Mouse (Mus musculus) neural tube, embryonic 14.5 days (tissue): ENCODE results near the gene St8sia1. TPM values are rescaled to one million over a fixed set of nuclear protein-coding genes. Genes with fewer than 3 reads are reported as not detected.
A peak's percentile ranks its signal among the peaks of the same experiment; 100 is the strongest.

Experiments used
- ATAC-seq: fragments of 200-750 bp; cut with Nextera tagmentation; 2 replicates; pipeline ENCODE4 v1.8.0; 2017; ENCODE audit warnings: low read depth, mild to moderate bottlenecking, moderate TSS enrichment, moderate library complexity
- H3K27ac ChIP-seq: fragments of 300-500 bp; sonication (generic); 2 replicates; pipeline ENCODE4 v1.5.1; 2014; ENCODE audit warnings: low read depth, mild to moderate bottlenecking, control low read depth, low read length, moderate library complexity, mixed read lengths
- H3K27me3 ChIP-seq: fragments of 300-500 bp; sonication (generic); 2 replicates; pipeline ENCODE4 v1.6.1; 2014; ENCODE audit warnings: low read length; ENCODE audit not compliant: control insufficient read depth, insufficient read depth
- H3K36me3 ChIP-seq: fragments of 300-500 bp; sonication (generic); 2 replicates; pipeline ENCODE4 v1.6.1; 2014; ENCODE audit warnings: low read length, mixed read lengths; ENCODE audit not compliant: control insufficient read depth, insufficient read depth
- H3K4me1 ChIP-seq: fragments of 300-500 bp; sonication (generic); 2 replicates; pipeline ENCODE4 v1.6.1; 2014; ENCODE audit warnings: low read length; ENCODE audit not compliant: control insufficient read depth, insufficient read depth
- H3K4me2 ChIP-seq: fragments of 300-500 bp; sonication (generic); 2 replicates; pipeline ENCODE4 v1.6.1; 2014; ENCODE audit warnings: mild to moderate bottlenecking, low read depth, low read length, control low read depth
- H3K4me3 ChIP-seq: fragments of 300-500 bp; sonication (generic); 2 replicates; pipeline ENCODE4 v1.5.1; 2014; ENCODE audit warnings: low read depth, low read length, control low read depth, mixed read lengths
- H3K9ac ChIP-seq: fragments of 300-500 bp; sonication (generic); replicated peaks from 2 replicates; pipeline ENCODE4 v1.6.1; 2014; ENCODE audit warnings: low read depth, mild to moderate bottlenecking, control low read depth, low read length, mixed read lengths
- H3K9me3 ChIP-seq: fragments of 300-500 bp; sonication (generic); 2 replicates; pipeline ENCODE4 v1.6.1; 2016; ENCODE audit warnings: low read length; ENCODE audit not compliant: control insufficient read depth
- WGBS: fragments of 180-500 bp; shearing (Covaris S2); extraction: QIAGEN DNeasy Blood & Tissue Kit; methylation state at CpG from one replicate; pipeline ENCODE4 v1.1.7; 2014; 5-methylcytosine and 5-hydroxymethylcytosine counted together
- polyA plus RNA-seq: library from polyadenylated mRNA; unstranded; fragments of >200 nt; fragmentation: Nextera tagmentation; extraction: Ambion mirVana; gene quantifications from 2 replicates; pipeline ENCODE4 v1.2.1, GENCODE M21; 2014

Gene St8sia1
- polyA plus RNA-seq, 1 experiment from 2014 or later = 8.2 TPM

GRCm38 (mm10) chr6:142856258-142856874 lies 107.9 kb downstream of the St8sia1 start:
- no peak overlapping the region for H3K4me3 ChIP-seq
- peaks cover 4% of the 10 kb centered on the region; the same call in 1 of the 2 replicates for H3K4me1 ChIP-seq
- H3K36me3 ChIP-seq = no peaks in the 10 kb centered on the region
- ATAC-seq = peak; percentile 48
- no peak overlapping the region for H3K27ac ChIP-seq
- no peak overlapping the region for H3K4me2 ChIP-seq
- no peaks in the 10 kb centered on the region for H3K27me3 ChIP-seq
- 42% methylated on average over 3 of the region's 3 CpGs for WGBS
- no peaks in the 10 kb centered on the region for H3K9me3 ChIP-seq
- no peak overlapping the region for H3K9ac ChIP-seq

- H3K4me2 ChIP-seq = no peak overlapping the region
- ATAC-seq = no peak
- no peaks in the 10 kb centered on the region for H3K36me3 ChIP-seq
- no peaks in the 10 kb centered on the region for H3K9me3 ChIP-seq
- no peak overlapping the region for H3K27ac ChIP-seq
- 76% methylated on average over 5 of the region's 5 CpGs for WGBS
- H3K4me1 ChIP-seq = peaks cover 4% of the 10 kb centered on the region; the same call in 1 of the 2 replicates
- H3K27me3 ChIP-seq = no peaks in the 10 kb centered on the region
- no peak overlapping the region for H3K9ac ChIP-seq
- no peak overlapping the region for H3K4me3 ChIP-seq
Observed at GRCm38 (mm10) chr6:142855761-142856160, 108.5 kb downstream of the St8sia1 start.

GRCm38 (mm10) chr6:142852419-142853377 lies 111.6 kb downstream of the St8sia1 start:
- Histone ChIP-seq H3K4me1 (peaks cover 4% of the 10 kb centered on the region; the same call in 1 of the 2 replicates), H3K36me3 (no peaks in the 10 kb centered on the region), H3K4me2 (no peak overlapping the region), H3K9ac (no peak overlapping the region), H3K27ac (no peak overlapping the region), H3K9me3 (no peaks in the 10 kb centered on the region), H3K27me3 (no peaks in the 10 kb centered on the region), H3K4me3 (no peak overlapping the region)
- ATAC-seq = no peak
- 80% methylated on average over 6 of the region's 6 CpGs for WGBS

- Histone ChIP-seq H3K9ac (no peak overlapping the region), H3K4me1 (no peaks in the 10 kb centered on the region), H3K4me2 (no peak overlapping the region), H3K36me3 (no peaks in the 10 kb centered on the region), H3K27ac (no peak overlapping the region), H3K27me3 (no peaks in the 10 kb centered on the region), H3K4me3 (no peak overlapping the region), H3K9me3 (no peaks in the 10 kb centered on the region)
- 70% methylated on average over 8 of the region's 8 CpGs for WGBS
- no peak for ATAC-seq
Observed at GRCm38 (mm10) chr6:142850436-142850835, 113.8 kb downstream of the St8sia1 start.

GRCm38 (mm10) chr6:142849326-142849725 lies 114.9 kb downstream of the St8sia1 start:
- H3K9me3 ChIP-seq = no peaks in the 10 kb centered on the region
- no peak overlapping the region for H3K9ac ChIP-seq
- H3K4me2 ChIP-seq = no peak overlapping the region
- H3K4me1 ChIP-seq = no peaks in the 10 kb centered on the region
- no peak for ATAC-seq
- no peaks in the 10 kb centered on the region for H3K36me3 ChIP-seq
- H3K4me3 ChIP-seq = no peak overlapping the region
- no peaks in the 10 kb centered on the region for H3K27me3 ChIP-seq
- no peak overlapping the region for H3K27ac ChIP-seq
- 56% methylated on average over 5 of the region's 5 CpGs for WGBS

GRCm38 (mm10) chr6:142847914-142848674 lies 116.2 kb downstream of the St8sia1 start:
- Histone ChIP-seq H3K27ac (no peak overlapping the region), H3K4me1 (no peaks in the 10 kb centered on the region), H3K9me3 (no peaks in the 10 kb centered on the region), H3K4me2 (no peak overlapping the region), H3K36me3 (no peaks in the 10 kb centered on the region), H3K4me3 (no peak overlapping the region), H3K27me3 (no peaks in the 10 kb centered on the region), H3K9ac (no peak overlapping the region)
- 87% methylated on average over 8 of the region's 8 CpGs for WGBS
- ATAC-seq = no peak

GRCm38 (mm10) chr6:142846855-142847254 lies 117.4 kb downstream of the St8sia1 start:
- ATAC-seq = no peak
- Histone ChIP-seq H3K4me1 (no peaks in the 10 kb centered on the region), H3K9me3 (no peaks in the 10 kb centered on the region), H3K27ac (no peak overlapping the region), H3K4me3 (no peak overlapping the region), H3K9ac (no peak overlapping the region), H3K36me3 (no peaks in the 10 kb centered on the region), H3K27me3 (no peaks in the 10 kb centered on the region), H3K4me2 (no peak overlapping the region)
- 81% methylated on average over 4 of the region's 4 CpGs for WGBS

GRCm38 (mm10) chr6:142845066-142845465 lies 119.2 kb downstream of the St8sia1 start:
- Histone ChIP-seq H3K4me1 (no peaks in the 10 kb centered on the region), H3K9me3 (no peaks in the 10 kb centered on the region), H3K4me2 (no peak overlapping the region), H3K27ac (no peak overlapping the region), H3K36me3 (no peaks in the 10 kb centered on the region), H3K9ac (no peak overlapping the region), H3K4me3 (no peak overlapping the region), H3K27me3 (no peaks in the 10 kb centered on the region)
- no peak for ATAC-seq
- WGBS = 92% methylated on average over 4 of the region's 4 CpGs
